Mouse (Mus musculus): ENCODE results near the gene Myrf.
A peak's percentile ranks its signal among the peaks of the same experiment; 100 is the strongest.

Gene Myrf

DNA sequence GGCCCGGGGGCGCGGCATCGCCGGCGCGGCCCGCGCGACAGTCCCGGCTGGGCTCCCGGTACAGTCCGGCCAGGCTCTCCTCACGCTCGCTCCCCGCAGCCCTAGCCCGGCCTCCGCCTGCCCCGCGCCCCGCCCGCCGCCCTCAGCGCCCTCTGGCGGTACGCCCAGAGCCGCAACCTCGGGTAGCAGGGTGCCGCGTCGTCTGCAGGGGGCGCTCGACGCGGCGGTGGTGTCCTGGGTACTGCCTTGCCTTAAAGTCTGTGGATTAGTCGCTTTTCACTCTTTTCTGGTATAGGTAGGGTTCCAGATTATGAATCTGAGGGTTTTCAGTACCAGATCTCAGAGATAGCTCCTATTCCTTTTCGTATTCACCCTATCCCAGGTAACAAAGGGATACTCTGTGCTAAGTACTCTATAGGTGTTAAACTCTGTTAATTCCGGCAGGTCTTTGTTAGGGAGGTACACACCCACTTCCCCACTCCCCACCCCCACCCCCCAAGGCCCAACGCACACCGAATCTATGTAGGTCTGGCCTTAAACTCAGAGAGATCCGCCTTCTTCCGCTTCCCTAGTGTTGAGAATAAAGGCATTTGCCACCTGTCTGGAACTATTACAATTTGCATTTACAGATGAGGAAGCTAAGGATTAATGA lies at the start of gene Myrf:
TSS of gene Myrf (minus strand) at position 95 of the 652 bp plus-strand sequence.
- peak; percentile 67 to 72 for DNase-seq

DNA sequence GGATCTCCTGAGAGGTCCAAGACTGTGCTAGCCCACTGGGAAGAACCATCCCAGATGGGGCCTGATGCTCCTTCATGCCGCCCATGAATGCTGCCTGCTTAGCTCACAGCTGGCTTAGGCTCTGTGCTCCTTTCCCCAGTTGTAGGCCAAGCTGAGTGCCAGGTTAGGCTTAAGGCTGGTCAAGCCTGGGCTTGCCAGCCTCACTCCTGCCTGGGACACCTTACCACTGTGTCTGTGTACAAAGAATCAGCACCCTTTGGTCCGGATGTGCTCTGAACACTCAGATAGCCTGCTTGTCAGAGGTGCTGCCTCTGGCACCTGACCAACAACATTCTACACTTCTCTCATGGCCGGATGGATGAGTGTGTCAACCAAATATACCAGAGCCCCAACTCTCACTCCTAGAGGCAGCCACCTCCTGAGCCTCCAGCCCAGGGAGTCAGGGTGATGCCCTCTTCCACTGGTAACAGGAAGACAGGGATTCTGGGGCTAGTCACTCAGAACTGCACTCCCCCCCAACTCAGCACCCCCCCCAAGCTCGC lies 49.1 kb upstream of the Myrf start:
- DNase-seq = no peak

DNA sequence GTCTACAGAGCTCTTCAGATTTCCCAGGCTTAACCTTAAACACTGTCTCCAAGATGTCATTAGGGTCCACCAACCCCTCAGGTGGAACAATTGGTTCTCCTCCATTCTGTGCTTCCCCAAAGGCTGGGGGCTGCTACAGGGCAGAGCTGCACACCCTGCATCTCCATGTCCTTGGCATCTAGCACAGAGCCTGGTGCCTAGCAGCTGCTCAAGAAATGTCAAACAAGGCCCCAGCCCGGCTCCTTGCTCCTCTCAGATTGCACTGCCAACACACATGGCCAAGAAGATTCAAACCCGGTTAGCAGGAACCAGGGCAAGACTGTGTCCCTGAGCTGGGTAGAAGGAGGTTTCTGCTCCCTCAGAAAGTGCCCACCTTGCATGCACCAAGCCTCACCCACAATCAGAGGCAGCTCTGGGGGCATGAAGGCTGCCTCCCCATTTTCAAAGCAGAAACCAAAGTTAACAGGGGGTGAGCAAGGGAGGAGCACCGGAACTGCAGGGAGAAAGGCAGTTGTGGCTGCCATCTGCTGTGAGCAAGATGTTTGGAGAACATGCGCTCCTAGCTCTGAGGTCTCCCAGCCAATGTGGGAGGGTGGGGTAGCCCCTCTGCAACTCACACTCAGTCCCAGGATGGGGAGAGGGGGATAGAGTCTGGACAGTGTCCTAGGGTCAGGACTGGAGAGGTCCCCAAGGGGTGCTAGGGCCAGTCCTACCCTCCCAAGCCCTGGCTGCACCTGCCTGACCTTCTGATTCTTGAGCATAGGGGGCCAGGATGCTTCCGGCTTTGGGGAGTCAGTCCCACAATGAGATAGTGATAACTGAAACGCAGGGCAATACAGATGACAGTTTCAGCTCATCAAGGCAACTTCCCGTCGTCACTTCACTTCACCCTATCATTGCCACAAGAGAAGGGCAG lies 47.8 kb upstream of the Myrf start:
- DNase-seq = no peak

DNA sequence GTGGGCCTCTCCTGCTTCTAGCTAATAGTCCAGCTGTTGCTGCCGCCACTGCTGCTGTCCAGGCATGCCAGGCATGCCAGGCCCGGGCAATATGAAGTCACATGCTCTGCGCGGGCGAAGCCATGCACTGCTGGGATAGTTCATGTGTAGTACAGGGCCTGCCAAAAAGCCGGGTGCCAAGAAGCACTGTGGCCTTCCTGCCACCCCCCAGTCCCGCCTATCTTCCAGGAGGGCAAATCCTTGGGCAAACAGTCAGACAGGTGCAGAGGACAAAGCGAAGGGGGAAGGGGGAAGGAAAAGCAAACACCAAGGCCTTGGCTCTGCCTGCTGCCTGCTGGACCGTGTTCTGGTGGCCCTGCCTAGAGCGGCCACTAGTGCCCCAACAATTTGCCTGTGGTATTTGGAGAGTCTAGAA lies 45.9 kb upstream of the Myrf start:
- DNase-seq = no peak

DNA sequence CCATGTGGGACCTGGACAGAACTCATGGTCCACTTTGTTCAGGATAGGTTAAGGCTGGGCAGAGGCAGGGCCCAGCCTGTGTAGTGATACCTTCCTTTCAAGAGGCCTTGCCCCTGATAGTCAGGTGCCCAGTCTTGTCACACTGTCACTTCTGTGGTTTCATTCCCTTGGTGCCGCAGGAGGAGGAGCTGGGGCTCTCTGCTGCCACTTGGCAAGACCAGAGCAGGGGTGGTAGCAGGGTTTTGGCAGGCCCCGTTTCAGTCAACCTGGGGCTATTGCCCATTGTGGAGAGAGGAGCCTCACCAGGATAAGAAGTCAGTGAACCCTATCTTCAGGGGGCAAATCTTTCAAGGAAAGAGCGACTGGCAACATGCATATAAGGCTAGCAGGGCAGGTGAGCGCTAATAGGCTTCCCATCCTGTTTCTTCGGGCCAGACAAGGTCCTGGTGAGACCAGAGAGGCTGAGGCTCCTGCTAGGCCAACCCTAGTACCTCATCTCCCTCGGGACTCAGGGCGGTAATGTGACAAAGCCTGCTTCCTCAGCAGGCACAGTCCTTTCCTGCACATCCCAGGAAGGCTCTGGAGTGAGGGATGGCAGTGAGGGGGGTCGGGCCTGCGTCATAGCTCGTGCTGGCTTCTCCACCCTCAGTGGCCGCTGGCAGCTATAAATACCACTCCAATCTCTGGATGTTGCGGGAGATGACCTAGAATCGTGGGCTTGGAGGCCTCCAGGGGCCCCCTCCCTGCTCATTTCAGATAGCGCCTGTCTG lies 40.4 kb upstream of the Myrf start:
- DNase-seq = peak in 1 of 2 experiments; percentile 20

DNA sequence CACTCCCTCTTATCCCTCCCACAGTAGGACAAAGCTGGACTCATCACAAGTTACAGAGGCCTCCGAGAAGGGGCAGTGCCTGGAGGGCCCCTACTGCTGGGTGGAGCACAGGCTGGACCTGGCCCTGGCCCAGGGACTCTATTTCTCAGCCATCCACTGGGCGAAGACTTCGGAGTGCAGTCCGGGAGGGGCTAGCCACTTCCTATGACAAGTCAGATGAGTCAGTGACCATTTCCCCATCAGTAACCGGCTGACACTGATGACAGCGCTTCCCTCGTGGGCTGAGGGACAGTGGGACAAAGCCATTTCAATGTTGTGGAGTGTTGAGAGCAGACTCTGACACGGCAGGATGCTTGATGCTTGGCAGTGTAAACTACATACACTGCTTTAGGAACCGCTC lies 39.1 kb upstream of the Myrf start:
- DNase-seq = no peak

DNA sequence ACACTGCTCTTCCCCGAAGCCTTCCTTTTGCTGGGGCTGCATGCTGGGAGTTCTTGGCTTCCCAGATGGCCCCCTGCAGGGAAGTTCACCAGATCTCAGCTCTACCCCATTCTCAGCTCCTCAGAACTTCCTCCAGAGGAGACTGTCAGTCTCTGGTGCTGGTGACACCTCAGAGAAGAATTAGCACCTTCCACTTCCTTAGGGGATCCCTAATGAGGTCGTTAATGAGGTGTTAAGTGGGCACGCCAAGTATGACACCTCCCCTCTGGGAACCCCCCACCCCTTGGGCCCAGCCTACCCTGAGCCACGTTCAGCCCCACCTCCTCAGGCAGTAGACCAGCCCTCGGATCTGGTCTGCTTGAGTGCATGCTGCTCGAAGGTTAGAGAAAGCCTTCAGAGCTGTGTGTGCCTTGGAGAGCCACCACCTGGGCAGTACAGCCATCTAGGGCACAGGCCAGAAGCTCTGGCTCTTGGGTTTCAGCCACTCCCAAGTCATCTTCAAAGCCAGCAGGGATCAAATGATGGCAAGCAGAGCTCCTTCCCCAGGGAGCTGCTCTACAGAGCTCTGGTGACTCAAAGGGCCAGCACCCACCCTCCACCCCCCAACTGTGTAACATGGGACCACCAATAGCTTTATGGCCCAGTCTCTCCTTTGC lies 38.2 kb upstream of the Myrf start:
- DNase-seq = no peak

DNA sequence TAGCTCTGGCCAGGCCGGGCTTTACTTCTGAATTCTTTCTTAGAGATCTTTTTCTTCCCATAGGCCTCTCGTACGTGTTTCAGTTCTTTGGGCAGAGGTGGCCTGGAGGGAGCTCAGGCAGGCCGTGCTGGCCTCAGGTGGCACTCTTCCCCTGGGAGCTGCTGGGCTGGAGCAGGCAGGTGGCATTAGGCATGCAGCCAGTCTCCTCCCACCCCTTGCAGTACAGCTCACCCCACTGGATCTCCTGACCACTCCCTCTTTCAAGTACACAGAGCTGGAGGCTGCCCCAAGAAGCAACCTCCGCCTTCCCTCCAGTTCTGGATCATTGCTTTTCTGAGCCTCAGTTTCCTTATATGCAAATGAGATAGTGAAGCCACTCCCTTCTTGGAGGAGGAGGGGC lies 37.2 kb upstream of the Myrf start:
- peak; percentile 82 to 89 for DNase-seq

DNA sequence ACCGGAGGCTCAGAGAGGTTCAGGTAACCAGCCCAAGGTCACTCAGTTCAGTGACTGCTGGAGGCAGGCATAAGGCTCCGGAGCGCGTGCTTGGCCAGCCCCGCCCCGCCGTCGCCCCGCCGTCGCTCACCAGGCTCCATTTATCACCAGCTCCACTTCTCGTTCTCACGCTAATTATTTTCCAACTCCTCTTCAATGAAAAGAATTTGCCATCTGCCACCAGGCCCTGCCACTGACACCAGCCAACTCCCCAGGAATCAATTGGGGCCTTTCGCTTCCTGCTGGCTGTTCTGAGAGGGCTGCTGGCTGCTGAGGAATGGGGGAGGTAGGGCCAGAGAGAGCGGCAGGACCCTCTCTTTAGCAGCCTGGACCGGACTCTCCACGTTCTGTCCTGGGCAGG lies 36.8 kb upstream of the Myrf start:
- DNase-seq = peak; percentile 34 to 66

DNA sequence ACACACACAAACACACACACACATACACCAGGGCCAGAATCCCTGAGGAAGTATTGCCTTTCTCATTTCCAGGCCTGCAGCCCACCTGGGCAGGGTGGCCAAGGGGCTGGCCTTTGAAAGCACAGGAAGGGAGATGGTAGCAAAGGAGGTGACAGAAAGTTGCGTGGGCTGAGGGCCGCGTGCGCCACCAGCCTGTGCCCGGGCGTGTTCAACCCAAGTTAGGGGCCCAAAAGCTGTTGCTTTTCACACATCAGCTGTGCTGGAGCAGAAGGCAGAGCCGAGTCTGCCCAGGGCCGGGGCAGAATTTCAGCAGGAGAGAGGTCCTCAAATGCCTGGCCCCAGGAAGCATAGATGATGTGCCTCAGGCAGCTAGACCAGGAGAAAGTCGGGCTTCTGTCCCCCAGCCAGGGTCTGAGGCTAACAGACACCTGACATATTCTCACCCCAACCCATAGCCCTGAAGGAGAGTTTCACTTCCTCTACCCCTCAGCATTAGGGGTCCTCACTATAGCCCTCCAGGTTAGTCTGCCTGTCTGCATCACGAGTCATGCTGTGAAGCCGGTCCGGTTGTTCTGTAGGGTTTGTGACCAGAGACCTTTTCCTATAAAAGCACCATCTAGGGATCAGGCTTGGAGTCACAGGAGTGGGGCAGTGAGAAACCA lies 36.1 kb upstream of the Myrf start:
- DNase-seq = peak in 1 of 2 experiments; percentile 15

DNA sequence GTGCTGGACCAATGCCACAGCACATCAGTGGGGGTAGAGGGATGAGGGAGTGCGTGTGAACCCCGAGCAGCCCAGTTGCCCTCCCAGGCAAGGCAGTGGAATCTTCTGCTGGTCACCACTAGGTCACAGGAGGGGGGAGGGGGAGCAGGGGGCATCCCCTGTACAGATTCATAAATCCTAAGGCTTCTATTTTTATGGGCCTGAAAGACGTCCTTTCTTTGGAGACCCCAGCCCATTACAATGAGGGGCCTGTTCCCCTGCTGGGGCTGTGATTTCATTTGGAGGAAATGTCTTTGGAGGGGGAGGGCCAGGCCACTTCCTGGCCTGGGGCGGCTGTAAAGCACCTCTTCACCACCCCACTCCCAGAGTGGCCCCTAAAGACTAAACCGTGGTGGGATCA lies 33.5 kb upstream of the Myrf start:
- DNase-seq = no peak

DNA sequence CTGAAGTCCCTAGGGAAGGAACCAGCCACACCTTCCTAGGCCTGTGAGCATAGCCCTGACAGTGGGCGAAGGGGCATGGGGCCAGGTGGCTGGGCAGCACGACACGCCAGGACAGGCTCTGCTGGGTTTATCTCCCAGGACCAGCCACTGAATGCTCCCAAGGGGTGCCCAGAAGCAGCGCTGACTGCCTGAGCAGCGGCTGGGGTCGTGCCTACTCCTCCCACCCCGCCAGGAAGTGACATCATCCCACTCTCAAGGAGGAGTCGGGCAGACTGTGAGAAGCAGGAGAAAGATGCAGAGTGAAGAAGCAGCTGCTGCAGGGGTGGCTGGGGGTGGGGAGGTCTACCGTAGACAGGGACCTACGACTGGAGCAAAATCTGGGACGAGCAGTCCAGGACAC lies 32.2 kb upstream of the Myrf start:
- no peak for DNase-seq

DNA sequence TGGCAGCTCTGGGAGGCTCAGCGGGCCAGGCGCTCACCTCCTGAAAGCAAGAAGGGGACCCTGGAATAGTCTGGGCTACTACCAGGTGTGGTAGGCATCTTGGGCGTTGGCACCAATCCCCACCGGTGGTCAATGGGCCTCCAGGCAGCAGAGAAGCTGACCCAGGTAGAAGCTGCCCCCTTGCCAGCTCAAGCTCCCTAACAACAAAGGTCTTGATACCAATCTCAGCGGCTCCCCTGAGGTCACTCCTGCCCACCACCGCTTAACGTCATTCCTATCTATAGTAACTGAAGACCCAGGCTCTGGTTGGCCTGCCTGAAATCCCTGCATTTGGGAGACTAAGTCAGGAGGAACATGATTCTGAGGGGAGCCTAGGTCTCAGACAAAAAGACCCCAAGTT lies 31.0 kb upstream of the Myrf start:
- DNase-seq = no peak

DNA sequence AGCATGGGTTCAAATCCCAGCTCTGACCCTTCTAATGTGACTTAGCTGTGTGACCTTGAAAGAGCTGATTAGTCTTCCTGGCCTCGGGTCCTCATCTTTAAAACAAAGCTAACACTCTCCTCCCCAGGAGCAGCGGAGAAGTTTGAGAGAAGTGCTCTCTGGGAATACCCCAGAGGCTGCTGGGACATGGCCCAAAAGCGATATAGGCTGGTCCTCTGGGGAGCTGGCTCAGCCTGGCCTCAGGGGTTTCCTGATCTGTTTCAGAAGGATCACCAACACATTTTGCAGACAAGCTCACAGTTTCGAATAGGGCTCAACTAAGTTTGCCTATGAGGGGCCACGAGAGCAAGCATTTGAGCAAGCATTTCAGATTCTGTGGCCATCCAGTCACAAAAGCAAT lies 29.8 kb upstream of the Myrf start:
- DNase-seq = no peak

DNA sequence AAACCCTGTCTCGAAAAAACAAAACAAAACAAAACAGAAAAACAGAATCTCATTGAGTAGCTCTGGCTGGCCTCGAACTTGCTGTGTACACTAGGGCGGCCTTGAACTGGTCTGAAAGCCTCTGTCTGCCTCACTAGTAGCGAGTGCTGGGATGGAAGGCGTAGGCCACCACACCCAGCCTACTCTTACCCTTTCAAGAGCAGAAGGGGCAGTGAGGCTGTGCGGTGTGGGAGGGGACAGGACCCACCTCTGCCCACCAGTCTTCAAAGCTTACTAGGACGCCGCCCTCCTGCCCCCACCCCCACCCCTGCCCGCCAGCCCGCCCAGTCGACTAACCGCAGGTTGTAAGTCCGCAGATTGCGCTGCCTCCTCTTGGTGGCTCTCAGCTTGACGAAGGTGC lies 28.3 kb upstream of the Myrf start:
- DNase-seq = no peak

DNA sequence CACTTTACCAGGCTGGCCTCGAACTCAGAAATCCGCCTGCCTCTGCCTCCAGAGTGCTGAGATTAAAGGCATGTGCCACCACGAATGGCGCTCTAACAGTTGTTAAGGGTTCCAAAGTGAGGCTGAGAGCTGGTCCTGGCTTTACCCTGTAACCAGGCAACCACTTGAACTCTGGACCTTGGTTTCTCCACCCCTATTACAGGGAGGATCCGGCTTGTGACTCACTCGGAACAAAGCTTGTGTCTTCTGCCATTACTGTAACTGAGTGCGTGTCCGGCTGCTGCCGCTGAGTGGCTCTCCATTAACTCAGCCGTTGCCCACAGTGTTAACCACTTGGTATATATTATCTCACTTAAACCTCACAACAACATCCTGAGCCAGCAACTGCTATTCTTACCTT lies 27.4 kb upstream of the Myrf start:
- peak; percentile 73 to 75 for DNase-seq

DNA sequence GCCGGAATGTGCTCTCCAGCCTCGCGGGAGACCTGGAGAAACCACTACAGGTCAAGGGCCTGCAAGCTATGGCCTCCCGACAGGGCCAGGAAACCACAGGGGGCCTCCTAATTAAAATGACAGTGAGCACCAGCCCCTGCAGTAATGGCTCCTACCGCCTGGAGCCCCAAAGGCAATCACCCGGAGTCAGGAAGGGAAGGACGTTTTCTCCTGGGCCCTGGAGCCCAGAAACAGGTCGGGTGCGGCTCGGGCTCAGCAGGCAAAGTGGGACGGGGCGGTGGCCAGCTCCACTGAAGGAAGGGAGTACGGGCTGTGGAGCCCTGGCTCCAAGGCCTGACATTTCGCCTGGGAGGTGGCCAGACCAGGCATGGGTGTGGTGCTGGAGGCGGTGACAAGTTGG lies 26.5 kb upstream of the Myrf start:
- peak; percentile 21 to 28 for DNase-seq

DNA sequence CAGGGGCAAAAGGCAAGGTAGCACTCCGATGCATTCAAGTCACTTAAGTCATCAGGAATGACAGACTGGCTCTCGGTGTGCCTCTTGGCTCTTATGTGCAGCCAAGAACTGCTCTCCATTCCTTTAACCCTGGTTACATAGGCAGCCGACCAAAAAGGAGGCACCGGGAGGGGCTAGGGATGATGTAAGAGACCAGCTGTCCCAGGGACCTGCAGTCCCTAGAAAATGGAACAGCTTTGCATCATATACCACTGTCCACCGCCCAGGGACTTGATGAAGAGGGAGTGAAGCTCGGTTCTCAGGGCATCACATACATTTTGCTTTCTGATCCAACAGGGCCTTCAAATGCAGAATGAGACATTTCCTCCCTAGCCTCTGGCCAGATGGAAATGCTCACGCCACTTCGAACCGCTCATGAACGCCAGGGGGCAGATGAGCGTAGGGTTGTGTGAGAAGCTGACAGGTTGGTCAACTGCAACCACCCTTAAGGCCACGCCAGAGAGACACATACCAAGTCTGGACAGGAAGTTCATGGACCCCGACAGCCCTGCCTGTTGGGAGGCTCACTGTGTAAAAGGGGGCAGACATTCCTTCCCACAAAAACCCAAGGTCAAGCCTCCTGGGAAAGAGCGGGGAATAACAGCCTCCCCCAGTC lies 25.8 kb upstream of the Myrf start:
- peak; percentile 78 to 87 for DNase-seq

DNA sequence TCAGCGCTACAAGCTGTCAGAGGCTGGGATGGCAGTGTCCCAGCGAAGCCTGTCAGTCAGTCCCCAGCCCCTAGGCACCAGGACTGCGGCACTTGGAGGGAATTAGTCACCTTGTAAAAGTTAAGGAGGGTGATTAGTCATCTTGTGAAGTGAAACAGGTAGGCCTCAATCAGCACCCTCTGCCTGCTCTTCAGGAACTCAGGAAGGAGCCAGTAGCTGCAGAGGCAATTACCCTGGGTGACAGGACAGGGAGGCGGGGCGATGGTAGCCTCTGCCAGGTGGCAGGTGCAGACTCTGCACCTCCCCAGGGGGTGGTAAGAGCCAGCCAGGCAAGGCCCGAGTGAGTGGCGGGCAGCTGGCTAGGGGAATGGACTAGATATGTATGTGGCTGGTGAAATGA lies 20.8 kb upstream of the Myrf start:
- no peak for DNase-seq

DNA sequence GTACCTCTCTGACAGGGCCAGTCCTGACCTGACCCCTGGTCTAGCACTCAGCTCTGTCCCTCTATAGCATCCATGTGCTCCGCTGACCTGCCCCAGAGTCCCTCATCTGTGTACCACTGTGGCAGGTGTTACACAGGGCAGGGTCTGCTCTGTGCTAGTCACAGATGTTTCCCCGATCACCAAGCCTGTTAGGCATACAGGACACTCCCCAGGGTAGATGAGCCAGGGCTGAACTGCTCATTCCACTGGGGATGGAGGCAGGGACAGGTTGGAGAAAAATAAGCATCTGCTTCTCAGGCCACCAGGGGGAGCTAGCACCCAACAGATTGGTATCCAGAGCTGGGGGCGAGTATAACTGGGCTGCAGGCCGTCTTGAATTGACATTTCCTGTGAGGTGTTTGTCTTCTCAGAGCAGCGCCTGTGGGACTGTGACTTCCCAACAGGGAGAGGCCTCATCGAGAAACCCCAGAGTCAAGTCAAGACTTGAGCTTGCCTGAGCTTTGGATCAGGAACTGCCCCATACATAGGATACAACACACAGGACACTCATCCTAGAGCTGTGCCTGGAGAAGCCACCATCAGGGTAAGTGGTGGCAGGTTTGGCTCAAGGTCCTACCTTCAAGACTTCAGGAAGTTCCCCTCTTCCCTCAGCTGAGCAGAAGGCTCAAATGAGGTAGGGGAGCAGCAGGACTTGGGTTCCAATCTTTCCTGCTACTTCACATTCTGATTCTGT lies 17.9 kb upstream of the Myrf start:
- peak; percentile 43 to 74 for DNase-seq

DNA sequence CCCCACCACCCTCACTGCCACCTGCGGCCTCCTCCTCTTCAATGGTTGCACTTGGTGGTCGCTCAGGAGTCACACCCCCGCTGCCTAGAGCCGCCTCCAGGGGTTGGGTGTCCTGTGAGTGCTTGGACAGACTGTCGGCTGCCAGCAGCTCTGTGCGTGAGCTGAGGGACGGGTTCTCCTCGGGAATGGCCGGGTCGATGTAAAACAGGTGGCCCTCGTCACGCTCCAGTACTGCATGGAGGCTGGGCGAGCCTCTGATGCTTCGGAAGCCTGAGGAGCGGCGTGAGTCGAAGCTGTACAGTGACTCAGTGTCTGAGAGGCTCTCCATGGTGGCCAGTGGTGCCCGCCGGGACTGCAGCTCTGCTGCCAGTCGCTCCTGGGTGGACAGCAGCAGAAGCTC lies 7.6 kb upstream of the Myrf start:
- DNase-seq = no peak
